Mouse (Mus musculus): ENCODE measurements at regions not wholly inside any gene's neighbourhood (a gene's known extent, or its start where the extent isn't known, plus 50 kb on each side); places are given as distances from the start of the nearest gene placed in this dataset.
"Not testable (repeated sequence)": the region's sequence is repeated elsewhere in the genome, so short reads cannot be mapped to it uniquely, and the experiment has no call there.

- DNase-seq, result no peak
Measured at GRCm38 (mm10) chr13:103683169-103683568, 91.2 kb downstream of the Srek1 start.

GRCm38 (mm10) chr13:103680740-103681139, 93.7 kb downstream of the Srek1 start:
- DNase-seq, result no peak

- DNase-seq, result no peak
Measured at GRCm38 (mm10) chr13:103680052-103680451, 94.4 kb downstream of the Srek1 start.

- no peak for DNase-seq
Measured at GRCm38 (mm10) chr13:103676831-103677230, 97.6 kb downstream of the Srek1 start.

DNA sequence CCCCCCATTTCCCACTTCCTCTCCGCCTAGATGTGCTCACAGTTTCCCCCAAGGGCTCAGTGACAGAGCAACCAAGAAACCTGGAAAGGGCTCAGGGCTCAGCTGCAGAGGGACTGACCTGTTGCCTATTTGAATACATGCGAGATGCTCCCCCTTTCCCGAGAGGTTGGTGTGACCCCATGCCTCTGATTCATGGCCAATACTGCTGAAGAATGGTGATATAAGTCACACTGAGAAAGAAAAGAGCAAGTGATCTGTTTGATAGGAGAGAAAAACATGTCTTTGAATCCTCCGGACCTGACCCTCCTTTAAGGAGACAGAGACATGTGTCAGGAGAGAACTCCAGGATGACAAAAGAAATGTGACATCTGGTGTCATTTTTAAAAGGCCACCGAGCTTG, 98.2 kb downstream of the Srek1 start:
- no peak for DNase-seq

DNA sequence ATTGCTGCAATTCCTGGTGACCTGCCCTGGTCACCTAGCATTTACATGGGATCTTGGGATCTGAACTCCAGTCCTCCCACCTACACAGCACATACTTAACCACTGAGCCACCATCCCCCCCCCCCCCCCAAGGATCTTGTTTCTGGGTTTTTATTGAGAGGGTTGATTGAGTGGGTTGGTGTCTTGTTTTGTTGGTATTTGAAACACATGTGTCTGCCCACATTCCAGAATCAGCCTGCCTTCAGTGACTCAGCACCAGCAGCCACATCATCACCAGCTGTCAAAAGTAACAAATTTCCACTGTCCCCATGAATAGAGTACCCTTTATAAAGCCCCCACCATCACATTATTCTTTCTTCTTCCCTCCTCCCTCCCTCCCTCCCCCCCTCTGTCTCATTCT, 103.8 kb downstream of the Srek1 start:
- no peak for DNase-seq

- DNase-seq, result no peak
Measured at GRCm38 (mm10) chr13:103669856-103670255, 104.6 kb downstream of the Srek1 start.

- no peak for DNase-seq
Measured at GRCm38 (mm10) chr13:103667749-103668148, 106.7 kb downstream of the Srek1 start.

DNA sequence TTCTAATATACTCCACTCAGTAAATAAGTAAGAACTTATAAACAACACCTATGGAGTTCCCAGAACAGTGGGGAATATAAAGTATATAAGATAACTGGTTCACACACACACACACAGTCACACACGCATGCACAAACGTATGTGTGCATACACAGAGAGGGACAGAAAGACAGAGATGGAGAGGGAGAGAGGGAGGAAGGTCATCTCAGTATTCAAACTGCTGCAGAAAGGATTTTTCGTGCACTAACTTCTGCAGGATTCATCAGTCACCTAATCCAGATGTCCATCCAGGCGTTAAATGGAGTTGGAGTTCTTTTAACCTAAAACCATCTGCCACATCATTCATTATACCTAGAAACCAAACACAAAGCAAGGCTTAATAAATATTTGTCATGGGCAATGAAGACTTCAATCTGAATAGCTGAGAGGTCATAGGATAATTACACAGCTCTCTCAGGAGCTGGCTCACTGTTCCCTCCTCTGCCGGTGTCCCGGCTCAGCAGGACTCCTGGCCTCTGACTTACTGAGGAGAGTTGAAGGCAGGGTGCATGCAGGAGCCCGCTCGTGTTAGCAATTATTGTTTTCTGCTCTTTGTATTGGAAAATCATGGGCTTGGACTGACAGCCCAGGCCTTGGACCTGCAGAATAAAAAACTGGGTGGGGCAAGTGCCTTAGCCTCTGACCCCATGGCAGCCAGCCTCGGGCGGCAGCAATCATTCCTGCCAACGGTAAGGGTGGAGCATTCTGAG, 114.0 kb downstream of the Srek1 start:
- DNase-seq, result no peak

DNA sequence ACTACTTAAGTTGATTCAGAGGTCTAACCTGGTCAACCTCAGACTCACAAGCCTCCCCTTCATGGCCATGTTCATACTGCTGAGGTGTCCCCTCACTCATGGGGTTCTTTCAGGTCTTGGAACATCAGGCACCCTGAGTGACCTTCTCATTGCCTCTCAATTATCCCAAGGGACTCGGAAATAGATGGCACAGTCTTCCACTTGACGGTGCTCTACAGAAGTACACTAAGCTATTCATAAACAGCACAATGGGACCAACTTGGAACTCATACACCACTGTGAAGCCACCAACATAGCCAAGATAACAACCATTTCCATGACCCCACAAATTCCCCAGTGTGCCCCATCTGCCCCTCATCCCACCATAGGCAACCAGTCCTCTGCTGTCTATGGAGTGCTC, 118.4 kb downstream of the Srek1 start:
- DNase-seq, result no peak

GRCm38 (mm10) chr13:103653216-103653615, 121.2 kb downstream of the Srek1 start:
- no peak for DNase-seq

DNA sequence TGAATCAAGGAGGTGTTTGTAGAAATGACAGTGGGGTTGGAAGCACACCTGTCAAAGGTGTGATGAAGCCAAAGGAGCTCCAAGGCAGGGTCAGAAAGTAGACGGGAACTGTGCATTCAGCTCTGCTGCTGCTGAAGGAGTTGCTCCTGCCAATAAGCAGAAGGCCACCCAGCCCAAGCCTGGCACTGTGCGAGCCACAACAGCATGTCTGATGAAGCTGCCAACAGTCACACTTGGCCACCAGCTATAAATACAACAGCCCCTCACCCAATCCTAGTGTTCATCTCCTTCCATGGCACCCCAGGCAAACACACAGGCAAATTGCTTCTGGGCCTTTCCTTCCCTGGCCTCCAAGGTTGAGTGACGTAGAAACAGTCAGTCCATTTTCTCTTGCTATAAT, 125.0 kb downstream of the Srek1 start:
- no peak for DNase-seq

GRCm38 (mm10) chr13:103648016-103648415, 126.4 kb downstream of the Srek1 start:
- no peak for DNase-seq

- DNase-seq, result peak; percentile 19
Measured at GRCm38 (mm10) chr13:103646035-103646434, 128.4 kb downstream of the Srek1 start.

GRCm38 (mm10) chr13:103643993-103644722, 130.2 kb downstream of the Srek1 start:
- DNase-seq, result peak; percentile 47

DNA sequence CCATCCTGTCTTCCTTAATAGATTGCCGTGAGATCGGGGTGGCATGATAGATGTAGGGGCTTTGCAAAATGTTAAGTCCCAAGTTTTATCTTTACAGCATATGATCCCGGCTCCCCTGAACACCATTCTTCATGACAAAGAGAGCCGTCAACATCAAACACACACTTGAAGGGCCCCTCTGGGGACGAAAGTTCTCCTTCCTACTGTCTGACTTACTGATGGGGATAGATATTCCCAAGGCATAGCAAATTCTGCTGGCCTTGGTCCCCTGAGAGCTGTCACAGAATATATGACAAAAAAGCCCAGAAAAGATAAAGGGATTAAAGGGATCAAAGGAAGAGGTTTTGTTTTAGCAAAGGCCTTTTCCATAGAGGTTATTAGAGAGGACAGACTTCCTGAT, 130.9 kb downstream of the Srek1 start:
- DNase-seq, result no peak

DNA sequence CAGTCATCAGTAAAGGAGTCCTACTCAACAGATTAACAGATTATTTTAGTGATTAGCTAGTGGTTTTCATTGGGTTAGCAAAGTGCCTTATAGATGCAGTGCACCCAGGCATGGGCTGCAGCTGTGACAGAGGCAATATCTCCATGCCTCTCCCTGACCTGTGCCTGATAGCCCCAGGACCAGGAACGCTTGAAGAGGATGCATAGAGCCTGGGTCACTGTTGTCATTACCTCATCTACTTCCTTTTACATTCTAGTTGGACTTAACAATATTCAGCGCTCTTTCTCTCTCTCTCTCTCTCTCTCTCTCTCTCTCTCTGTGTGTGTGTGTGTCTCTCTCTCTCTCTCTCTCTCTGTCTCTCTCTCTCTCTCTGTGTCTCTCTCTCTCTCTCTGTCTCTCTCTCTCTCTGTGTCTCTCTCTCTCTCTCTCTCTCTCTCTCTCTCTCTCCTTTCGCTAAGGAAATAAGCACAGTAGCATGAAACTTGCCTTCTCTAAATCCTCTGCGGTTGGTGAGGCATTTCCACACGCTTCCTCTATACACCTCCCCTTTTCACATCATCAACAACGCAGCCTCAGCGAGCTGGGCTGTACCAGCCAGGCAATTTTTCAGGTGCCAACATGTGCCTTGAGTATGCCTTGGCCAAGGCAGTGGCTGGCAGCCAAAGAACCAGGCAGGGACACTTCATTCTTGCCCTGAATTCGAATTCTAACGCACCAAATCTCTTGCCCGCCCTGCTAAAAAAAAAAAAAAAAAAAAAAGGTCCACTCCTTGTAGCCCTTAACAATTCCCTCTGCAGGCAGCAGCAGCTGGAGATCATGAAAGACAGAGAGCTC, 131.6 kb downstream of the Srek1 start:
- DNase-seq, result no peak

DNA sequence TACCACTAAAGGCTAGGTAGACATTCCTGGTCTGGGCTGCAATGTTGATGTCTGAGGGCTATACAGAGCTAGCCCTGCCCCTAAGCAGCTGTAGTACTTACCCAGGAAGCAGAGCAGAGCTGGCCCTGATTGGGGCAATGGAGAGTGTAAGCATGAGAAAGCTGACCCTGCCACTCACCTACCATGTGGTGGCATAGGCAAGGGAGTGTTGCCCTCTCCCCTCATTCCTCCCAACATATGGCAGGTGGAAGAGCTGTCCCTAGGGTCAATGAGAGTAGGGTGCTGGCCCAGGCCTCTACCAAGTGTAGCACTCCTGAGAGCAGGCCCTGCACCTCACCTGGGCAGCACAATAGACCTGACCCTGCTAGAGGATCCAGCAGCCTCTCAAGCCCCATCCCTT, 136.4 kb downstream of the Srek1 start:
- no peak for DNase-seq

DNA sequence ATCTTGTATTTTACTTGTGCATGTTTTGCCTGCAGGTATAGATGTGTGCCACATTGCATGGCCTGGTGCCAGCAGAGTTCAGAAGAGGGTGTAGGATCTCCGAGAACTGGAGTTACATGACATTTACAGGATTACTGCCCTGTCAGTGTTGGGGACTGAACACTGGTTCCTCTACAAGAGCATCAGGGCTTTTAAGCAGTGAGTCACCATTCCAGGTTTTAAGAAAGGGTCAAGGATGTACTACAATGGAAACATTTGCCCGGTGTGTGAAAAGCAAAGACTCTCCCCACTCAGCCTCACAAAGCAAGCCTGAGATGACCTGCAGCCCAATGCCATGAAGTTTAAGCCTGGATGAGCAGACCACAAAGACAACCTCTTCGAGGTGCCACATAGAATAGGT, 137.0 kb downstream of the Srek1 start:
- DNase-seq, result no peak

GRCm38 (mm10) chr13:103636595-103636994, 137.8 kb downstream of the Srek1 start:
- DNase-seq, result no peak

DNA sequence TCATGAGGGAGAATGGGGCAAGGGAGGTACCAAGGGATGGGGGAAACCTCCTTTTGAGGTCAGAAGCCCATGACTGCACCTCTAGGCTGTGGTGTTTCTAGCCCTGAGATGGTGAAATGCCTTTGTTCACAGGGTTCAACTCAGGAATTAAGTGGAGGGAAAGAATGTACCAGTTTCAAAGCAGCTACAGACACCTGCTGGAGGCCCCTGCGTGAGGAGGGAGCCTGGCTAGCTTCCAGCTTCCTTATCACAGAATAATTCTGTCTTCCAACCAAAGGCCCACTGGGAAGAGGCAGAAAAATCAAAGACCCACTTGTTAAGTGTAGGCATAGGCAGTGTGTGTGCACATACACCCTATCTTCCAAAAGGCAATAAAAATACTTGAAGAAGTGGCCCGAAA, 150.6 kb downstream of the Srek1 start:
- DNase-seq, result no peak

GRCm38 (mm10) chr13:103623319-103623718, 151.1 kb downstream of the Srek1 start:
- DNase-seq, result no peak

DNA sequence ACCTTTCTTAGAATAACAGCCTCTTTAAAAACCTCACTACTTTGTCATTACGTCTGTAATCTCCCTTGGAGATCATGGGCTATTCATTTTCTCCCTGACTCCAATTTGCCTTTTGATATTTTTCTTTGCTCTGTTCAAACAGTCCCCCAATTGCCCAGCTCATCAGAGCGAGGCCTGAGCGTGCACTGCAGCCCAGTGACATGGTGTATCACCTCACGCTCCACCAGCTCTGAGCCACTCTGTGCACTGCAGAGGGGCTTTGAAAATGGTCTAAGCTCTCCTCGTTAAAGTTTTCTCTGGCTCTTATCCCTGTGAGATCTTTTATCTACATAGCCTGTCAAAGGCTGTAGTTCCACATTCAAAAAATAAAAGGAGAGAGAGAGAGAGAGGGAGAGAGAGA, 152.1 kb downstream of the Srek1 start:
- no peak for DNase-seq

DNA sequence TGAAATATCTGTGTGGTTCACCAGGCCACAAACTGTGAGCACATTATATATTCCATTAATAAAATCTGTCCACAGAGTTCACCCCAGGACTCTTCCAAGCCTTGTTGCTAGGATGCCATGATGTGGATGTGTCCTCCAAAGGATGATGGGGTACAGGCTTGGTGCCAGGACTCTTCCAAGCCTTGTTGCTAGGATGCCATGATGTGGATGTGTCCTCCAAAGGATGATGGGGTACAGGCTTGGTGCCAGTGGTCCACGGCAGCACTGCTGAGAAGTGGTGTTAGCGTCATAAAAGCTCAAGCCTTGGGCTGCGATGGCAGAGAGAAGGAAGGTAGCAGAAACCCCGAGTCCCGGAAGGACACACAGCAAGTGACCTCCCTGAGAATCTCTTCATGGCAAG, 153.4 kb downstream of the Srek1 start:
- not testable (repeated sequence) for DNase-seq
